Mouse (Mus musculus) limb, embryonic 13.5 days (tissue): ENCODE results near the gene Slc16a4. TPM values are rescaled to one million over a fixed set of nuclear protein-coding genes. Genes with fewer than 3 reads are reported as not detected.
"Not testable (repeated sequence)": the region's sequence is repeated elsewhere in the genome, so short reads cannot be mapped to it uniquely, and the experiment has no call there.

Experiments
- ATAC-seq: fragments of 200-750 bp; cut with Nextera tagmentation; 2 replicates; pipeline ENCODE4 v1.8.0; 2017; ENCODE audit warnings: low read depth, moderate number of reproducible peaks, moderate TSS enrichment; ENCODE audit not compliant: low FRiP score
- H3K27ac ChIP-seq: fragments of 300-500 bp; sonication (generic); 2 replicates; pipeline ENCODE4 v1.5.1; 2015; ENCODE audit warnings: inconsistent platforms, mild to moderate bottlenecking, moderate library complexity
- H3K27me3 ChIP-seq: fragments of 300-500 bp; sonication (generic); 2 replicates; pipeline ENCODE4 v1.6.1; 2015; ENCODE audit warnings: mild to moderate bottlenecking, inconsistent platforms
- H3K36me3 ChIP-seq: fragments of 300-500 bp; sonication (generic); 2 replicates; pipeline ENCODE4 v1.6.1; 2015; ENCODE audit warnings: inconsistent platforms, mild to moderate bottlenecking, moderate library complexity
- H3K4me1 ChIP-seq: fragments of 300-500 bp; sonication (generic); 2 replicates; pipeline ENCODE4 v1.6.1; 2015; ENCODE audit warnings: inconsistent platforms
- H3K4me2 ChIP-seq: fragments of 300-500 bp; sonication (generic); replicated peaks from 2 replicates; pipeline ENCODE4 v1.6.1; 2015; ENCODE audit warnings: inconsistent platforms, mild to moderate bottlenecking, moderate library complexity
- H3K4me3 ChIP-seq: fragments of 300-500 bp; sonication (generic); 2 replicates; pipeline ENCODE4 v1.5.1; 2015; ENCODE audit warnings: moderate library complexity, mild to moderate bottlenecking, inconsistent platforms
- H3K9ac ChIP-seq: fragments of 300-500 bp; sonication (generic); 2 replicates; pipeline ENCODE4 v1.6.1; 2015; ENCODE audit warnings: mild to moderate bottlenecking, inconsistent platforms
- H3K9me3 ChIP-seq: fragments of 300-500 bp; sonication (generic); 2 replicates; pipeline ENCODE4 v1.6.1; 2016; ENCODE audit warnings: inconsistent platforms
- whole genome bisulfite sequencing: fragments of 180-500 bp; shearing (Covaris S2); methylation state at CpG from one replicate; pipeline ENCODE4 v1.1.7; 2015; 5-methylcytosine and 5-hydroxymethylcytosine counted together
- polyA plus RNA-seq: library from polyadenylated mRNA; unstranded; fragments of >200 nt; fragmentation: Nextera tagmentation; extraction: Ambion mirVana; gene quantifications from 2 replicates; pipeline ENCODE4 v1.2.1, GENCODE M21; 2015

Gene Slc16a4
- polyA plus RNA-seq, 1 experiment from 2014 or later: 11.0 TPM

- no peak overlapping the region for H3K9ac ChIP-seq
- no peak overlapping the region for H3K4me3 ChIP-seq
- ATAC-seq: no peak
- H3K27ac ChIP-seq: no peak overlapping the region
- H3K4me2 ChIP-seq: no peak overlapping the region
- H3K36me3 ChIP-seq: no peaks in the 10 kb centered on the region
- WGBS: 69% methylated on average over 2 of the region's 2 CpGs
- no peaks in the 10 kb centered on the region for H3K9me3 ChIP-seq
- H3K4me1 ChIP-seq: peaks cover 3% of the 10 kb centered on the region
- H3K27me3 ChIP-seq: no peaks in the 10 kb centered on the region
Observed at GRCm38 (mm10) chr3:107266814-107267345, 24.1 kb upstream of the Slc16a4 start.

DNA sequence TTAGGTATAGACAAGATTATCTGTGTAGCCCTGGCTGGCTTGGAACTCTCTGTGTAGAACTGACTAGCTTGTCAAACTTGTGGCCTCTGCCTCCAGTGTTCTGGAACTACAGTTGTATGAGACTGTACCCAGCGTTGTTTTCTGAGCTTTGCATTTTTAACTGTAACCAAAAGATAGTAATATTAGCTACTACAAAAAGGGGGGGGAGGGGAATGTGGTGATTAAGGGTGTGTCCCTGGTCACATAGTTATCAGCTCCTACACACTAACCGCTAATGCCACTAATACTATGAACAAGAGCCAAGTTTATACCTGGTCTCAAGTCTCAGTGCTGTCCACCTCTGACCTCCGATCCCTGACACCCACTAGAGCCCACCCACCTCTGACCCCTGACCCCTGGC is 18.6 kb upstream of the Slc16a4 start:
- WGBS: 99% methylated on average over 3 of the region's 3 CpGs
- no peak for ATAC-seq
- Histone ChIP-seq H3K27ac (no peak overlapping the region), H3K4me1 (no peaks in the 10 kb centered on the region), H3K4me2 (no peak overlapping the region), H3K36me3 (no peaks in the 10 kb centered on the region), H3K9ac (no peak overlapping the region), H3K4me3 (no peak overlapping the region), H3K9me3 (no peaks in the 10 kb centered on the region), H3K27me3 (peaks cover 6% of the 10 kb centered on the region; the same call in 1 of the 2 replicates)

- H3K36me3 ChIP-seq: no peaks in the 10 kb centered on the region
- H3K4me2 ChIP-seq: no peak overlapping the region
- ATAC-seq: peak; percentile 42; the same call in 1 of the 2 replicates
- H3K9ac ChIP-seq: no peak overlapping the region
- no peak overlapping the region for H3K4me3 ChIP-seq
- no peak overlapping the region for H3K27ac ChIP-seq
- 14% methylated on average over 3 of the region's 3 CpGs for WGBS
- 0 out of 2 replicates have a peak, but pooled peaks cover 2% of the 10 kb centered on the region for H3K4me1 ChIP-seq
- no peaks in the 10 kb centered on the region for H3K9me3 ChIP-seq
- peaks cover 6% of the 10 kb centered on the region; the same call in 1 of the 2 replicates for H3K27me3 ChIP-seq
Observed at GRCm38 (mm10) chr3:107273820-107274219, 17.2 kb upstream of the Slc16a4 start.

DNA sequence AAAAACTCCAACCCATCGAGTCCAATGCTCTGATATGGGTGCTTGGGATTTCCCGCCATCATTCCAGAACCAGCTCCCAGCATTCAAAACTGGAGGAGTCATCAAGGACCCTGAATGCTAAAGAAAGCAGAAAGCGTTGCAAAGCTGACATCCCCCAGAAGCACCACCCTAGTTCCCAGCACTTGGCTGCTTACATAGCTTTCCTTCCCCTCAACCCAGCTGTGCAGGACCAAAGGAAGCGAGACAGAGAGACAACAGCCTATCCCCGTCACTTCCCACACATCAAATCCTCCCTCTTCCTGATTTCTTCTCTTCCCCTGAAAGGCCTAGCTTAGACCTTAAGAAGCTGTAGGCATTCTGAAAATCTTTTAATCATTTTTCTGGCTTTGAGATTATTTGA is 15.7 kb upstream of the Slc16a4 start:
- WGBS: 66% methylated on average over 5 of the region's 5 CpGs
- Histone ChIP-seq H3K36me3 (no peaks in the 10 kb centered on the region), H3K4me1 (peaks cover 10% of the 10 kb centered on the region), H3K9me3 (no peaks in the 10 kb centered on the region), H3K27me3 (peaks cover 6% of the 10 kb centered on the region; the same call in 1 of the 2 replicates), H3K9ac (no peak overlapping the region), H3K4me3 (no peak overlapping the region), H3K27ac (no peak overlapping the region), H3K4me2 (no peak overlapping the region)
- no peak for ATAC-seq

GRCm38 (mm10) chr3:107275996-107276395 is 15.0 kb upstream of the Slc16a4 start:
- no peak for ATAC-seq

DNA sequence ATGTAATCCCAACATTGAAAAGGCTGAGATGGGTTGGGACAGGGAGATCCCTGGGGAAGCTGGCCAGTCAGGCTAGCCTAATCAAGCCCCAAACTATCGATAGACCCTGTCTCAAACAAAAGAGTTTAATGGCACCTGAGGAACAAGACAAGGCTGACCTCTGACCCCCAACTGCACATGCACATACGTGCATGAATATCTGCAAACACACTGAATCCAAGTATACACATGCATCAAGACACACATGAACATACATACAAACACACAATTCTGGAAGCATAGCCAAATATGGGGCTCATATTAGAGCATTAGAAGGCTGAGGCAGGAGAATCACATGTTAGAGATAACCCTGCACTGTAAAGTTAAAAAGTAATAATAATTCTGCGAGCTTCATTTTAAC is 14.4 kb upstream of the Slc16a4 start:
- ATAC-seq: no peak
- H3K36me3 ChIP-seq: peaks cover 1% of the 10 kb centered on the region; the same call in 1 of the 2 replicates
- peaks cover 10% of the 10 kb centered on the region for H3K4me1 ChIP-seq
- H3K27ac ChIP-seq: no peak overlapping the region
- H3K4me2 ChIP-seq: no peak overlapping the region
- no peaks in the 10 kb centered on the region for H3K9me3 ChIP-seq
- H3K9ac ChIP-seq: no peak overlapping the region
- 85% methylated on average over 3 of the region's 3 CpGs for WGBS
- no peak overlapping the region for H3K4me3 ChIP-seq
- H3K27me3 ChIP-seq: peaks cover 6% of the 10 kb centered on the region; the same call in 1 of the 2 replicates

More at GRCm38 (mm10) chr3:107275996-107276395, 15.0 kb upstream of the Slc16a4 start:
- peaks cover 10% of the 10 kb centered on the region for H3K4me1 ChIP-seq
- no peak overlapping the region for H3K4me3 ChIP-seq
- no peaks in the 10 kb centered on the region for H3K36me3 ChIP-seq
- H3K27ac ChIP-seq: no peak overlapping the region
- peaks cover 6% of the 10 kb centered on the region; the same call in 1 of the 2 replicates for H3K27me3 ChIP-seq
- no peaks in the 10 kb centered on the region for H3K9me3 ChIP-seq
- no peak overlapping the region for H3K4me2 ChIP-seq
- 46% methylated on average over 4 of the region's 4 CpGs for WGBS
- H3K9ac ChIP-seq: no peak overlapping the region

DNA sequence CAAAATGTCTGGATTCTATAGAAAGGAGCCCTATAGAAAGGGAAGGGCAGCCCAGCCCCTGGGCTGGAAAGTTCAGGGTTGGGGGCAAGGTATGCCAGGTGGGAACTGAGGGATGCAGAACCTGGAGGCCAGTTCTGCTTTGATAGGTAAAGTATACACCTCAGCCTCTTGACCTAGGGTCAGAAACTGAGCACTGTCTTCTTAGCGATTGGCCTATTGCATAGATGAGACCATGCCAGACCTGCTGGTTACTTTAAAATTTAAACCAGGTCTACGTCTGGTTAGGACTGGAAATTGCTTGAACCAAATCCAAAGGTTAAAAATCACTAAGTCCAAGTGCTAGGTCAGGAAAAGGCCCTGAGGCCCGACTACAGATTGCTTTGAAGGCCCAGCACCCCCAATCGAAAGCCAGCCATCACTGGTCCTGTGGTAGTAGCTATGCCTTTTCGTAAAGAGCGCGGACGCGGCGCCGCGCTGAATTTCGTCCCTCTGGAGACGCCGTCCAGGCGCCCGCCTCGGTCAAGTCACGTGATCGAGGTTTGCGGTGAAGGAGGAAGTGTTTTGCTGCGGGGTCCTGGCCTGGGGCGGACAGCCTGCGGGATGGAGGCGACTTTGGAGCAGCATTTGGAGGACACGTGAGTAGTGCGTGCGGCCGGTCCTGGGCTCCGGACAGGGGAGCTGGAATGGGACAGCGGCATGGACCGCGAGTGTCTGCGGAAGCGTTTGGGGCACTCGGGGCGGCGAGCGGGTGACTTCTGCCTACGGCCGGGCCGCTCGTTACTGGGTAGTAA is 12.4 kb upstream of the Slc16a4 start, which contains the start of gene Lamtor5:
Gene Lamtor5 (plus strand): TSS at position 380 of the 791 bp plus-strand sequence.
- H3K9ac ChIP-seq: peak within 1 kb of the TSS; percentile 83
- 2% methylated on average over 43 of the region's 43 CpGs for WGBS
- H3K27me3 ChIP-seq: peaks cover 6% of the 10 kb centered on the region; the same call in 1 of the 2 replicates
- H3K4me3 ChIP-seq: peak within 1 kb of the TSS; percentile 88
- no peak within 1 kb of the TSS for H3K27ac ChIP-seq
- ATAC-seq: peak; percentile 88
- H3K4me2 ChIP-seq: peak within 1 kb of the TSS; percentile 75
- H3K36me3 ChIP-seq: peaks cover 20% of the 10 kb centered on the region
- peaks cover 10% of the 10 kb centered on the region for H3K4me1 ChIP-seq
- no peaks in the 10 kb centered on the region for H3K9me3 ChIP-seq

DNA sequence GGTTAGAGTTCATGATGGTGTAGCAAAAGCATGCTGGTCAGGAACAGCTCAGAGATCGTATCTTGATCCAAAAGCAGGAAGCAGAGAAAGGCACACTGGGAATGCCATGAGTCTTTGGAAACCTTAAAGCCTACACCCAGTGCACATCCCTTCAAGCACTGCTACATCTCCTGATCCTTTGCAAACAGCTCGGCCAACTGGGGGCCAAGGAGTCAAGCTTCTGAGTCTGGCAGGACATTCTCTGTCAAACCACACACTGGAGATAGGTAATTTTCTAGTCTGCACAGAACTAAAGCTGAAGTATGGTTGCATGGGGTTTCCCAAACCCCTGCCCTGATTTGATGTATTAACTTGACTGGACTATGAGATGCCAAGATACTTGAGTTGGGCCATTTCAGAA is 4.9 kb upstream of the Slc16a4 start:
- H3K9ac ChIP-seq: no peak overlapping the region
- no peak overlapping the region for H3K4me2 ChIP-seq
- ATAC-seq: no peak
- peaks cover 38% of the 10 kb centered on the region for H3K36me3 ChIP-seq
- H3K27ac ChIP-seq: no peak overlapping the region
- peaks cover 10% of the 10 kb centered on the region for H3K4me1 ChIP-seq
- no peaks in the 10 kb centered on the region for H3K9me3 ChIP-seq
- no peak overlapping the region for H3K4me3 ChIP-seq
- H3K27me3 ChIP-seq: no peaks in the 10 kb centered on the region
- WGBS: 84% methylated on average over 2 of the region's 2 CpGs

- H3K9ac ChIP-seq: no peak overlapping the region
- no peaks in the 10 kb centered on the region for H3K27me3 ChIP-seq
- H3K4me3 ChIP-seq: no peak overlapping the region
- peaks cover 29% of the 10 kb centered on the region for H3K36me3 ChIP-seq
- no peak for ATAC-seq
- H3K4me1 ChIP-seq: peaks cover 22% of the 10 kb centered on the region
- H3K4me2 ChIP-seq: no peak overlapping the region
- H3K9me3 ChIP-seq: no peaks in the 10 kb centered on the region
- no peak overlapping the region for H3K27ac ChIP-seq
Observed at GRCm38 (mm10) chr3:107287346-107287745, 3.7 kb upstream of the Slc16a4 start.

GRCm38 (mm10) chr3:107295672-107296360 is 4.8 kb downstream of the Slc16a4 start:
- Histone ChIP-seq H3K9me3 (no peaks in the 10 kb centered on the region), H3K9ac (no peak overlapping the region), H3K4me2 (no peak overlapping the region), H3K4me1 (peaks cover 19% of the 10 kb centered on the region), H3K4me3 (no peak overlapping the region), H3K27me3 (no peaks in the 10 kb centered on the region), H3K27ac (no peak overlapping the region), H3K36me3 (peaks cover 15% of the 10 kb centered on the region)
- WGBS: 89% methylated on average over 5 of the region's 5 CpGs
- no peak for ATAC-seq

DNA sequence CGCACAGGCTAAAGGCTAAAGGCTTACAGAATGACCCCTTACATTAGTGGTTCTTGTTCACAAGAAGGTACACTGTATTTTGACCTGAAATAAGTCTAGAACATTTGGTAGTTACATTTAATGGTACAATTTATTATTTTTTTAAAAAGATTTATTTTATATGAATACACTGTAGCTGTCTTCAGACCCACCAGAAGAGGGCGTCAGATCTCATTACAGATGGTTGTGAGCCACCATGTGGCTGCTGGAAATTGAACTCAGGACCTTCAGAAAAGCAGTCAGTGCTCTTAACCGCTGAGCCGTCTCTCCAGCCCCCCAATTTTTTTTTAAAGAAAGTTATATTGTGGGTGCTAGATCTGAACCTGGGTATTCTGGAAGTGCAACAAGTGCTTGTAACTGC is 5.9 kb downstream of the Slc16a4 start:
- not testable (repeated sequence) for H3K4me3 ChIP-seq, H3K4me1 ChIP-seq, H3K9me3 ChIP-seq, H3K27me3 ChIP-seq, H3K4me2 ChIP-seq, H3K9ac ChIP-seq, ATAC-seq, H3K27ac ChIP-seq
- 68% methylated on average over 4 of the region's 4 CpGs for WGBS
- H3K36me3 ChIP-seq: peaks cover 22% of the 10 kb centered on the region

DNA sequence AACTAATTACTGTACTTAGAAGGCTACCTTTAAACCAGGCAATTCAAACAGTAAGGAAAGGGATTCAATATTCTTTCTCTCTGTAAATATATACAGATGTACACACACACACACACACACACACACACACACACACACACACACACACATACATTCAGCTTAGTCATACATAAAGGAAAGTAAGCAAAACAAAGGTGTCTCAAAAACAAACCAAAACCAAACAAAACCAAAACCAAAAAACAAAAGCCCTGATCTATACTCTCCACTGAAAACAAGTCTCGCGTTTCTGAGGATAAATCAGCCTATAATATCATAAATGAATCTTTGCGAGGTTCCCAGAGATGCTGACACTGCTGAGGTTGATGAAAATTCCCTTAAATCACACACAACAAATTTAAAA is 26.3 kb downstream of the Slc16a4 start:
- Histone ChIP-seq H3K4me3 (no peak overlapping the region), H3K27ac (no peak overlapping the region), H3K9ac (no peak overlapping the region), H3K27me3 (no peaks in the 10 kb centered on the region), H3K4me1 (peaks cover 12% of the 10 kb centered on the region; the same call in 1 of the 2 replicates), H3K4me2 (no peak overlapping the region), H3K9me3 (no peaks in the 10 kb centered on the region), H3K36me3 (peaks cover 25% of the 10 kb centered on the region)
- WGBS: 89% methylated on average over 3 of the region's 3 CpGs
- ATAC-seq: no peak
